Mouse (Mus musculus): ENCODE data around the gene Lsm11.

GRCm38 (mm10) chr11:45883270-45883931 lies 61.3 kb downstream of the Lsm11 start:
- no peak for TF ChIP-seq FLI1 (IDR thresholded peaks at IDR 0.05; ENCODE audit: low read length)
- TF ChIP-seq GATA1 (IDR thresholded peaks at IDR 0.05; ENCODE audit: borderline replicate concordance, low read length) = no peak

Data from megakaryocyte, embryonic 14.5 days (primary cell).